Mouse (Mus musculus) A20 (cell line): ENCODE data around the gene Cfap54.

Experiments
- DNase-seq: peaks from one replicate; pipeline ENCODE4 v3.0.0-alpha.2; 2011; ENCODE audit warnings: low read depth, low spot score

The Cfap54 gene

DNA sequence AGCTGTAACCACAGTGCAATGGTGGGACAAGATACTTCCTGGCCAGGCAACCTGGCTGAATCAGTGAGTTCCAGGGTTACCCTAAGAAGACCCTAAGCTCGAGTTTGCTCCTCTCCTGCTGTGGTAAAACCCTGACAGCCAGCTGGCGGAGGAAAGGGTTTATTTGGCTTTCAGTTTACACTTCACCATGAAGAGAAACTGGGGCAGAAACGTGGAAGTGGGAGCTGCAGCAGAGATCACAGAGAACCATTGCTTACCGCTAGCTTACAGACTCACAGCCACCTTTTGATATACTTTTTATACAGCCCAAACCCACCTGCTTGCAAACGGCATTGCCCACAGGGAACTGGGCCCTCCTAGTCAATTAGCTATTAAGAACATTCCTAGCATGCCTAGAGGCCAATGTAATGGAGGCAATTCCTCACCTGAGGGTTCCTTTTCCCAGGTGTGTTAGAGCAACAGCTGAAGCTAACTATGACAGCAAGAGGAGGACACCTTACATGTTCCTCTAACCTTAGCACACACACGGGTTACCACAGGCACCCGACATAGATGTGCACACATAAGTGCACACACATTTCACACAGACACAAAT lies 16.9 kb upstream of the Cfap54 start:
- DNase-seq = no peak

DNA sequence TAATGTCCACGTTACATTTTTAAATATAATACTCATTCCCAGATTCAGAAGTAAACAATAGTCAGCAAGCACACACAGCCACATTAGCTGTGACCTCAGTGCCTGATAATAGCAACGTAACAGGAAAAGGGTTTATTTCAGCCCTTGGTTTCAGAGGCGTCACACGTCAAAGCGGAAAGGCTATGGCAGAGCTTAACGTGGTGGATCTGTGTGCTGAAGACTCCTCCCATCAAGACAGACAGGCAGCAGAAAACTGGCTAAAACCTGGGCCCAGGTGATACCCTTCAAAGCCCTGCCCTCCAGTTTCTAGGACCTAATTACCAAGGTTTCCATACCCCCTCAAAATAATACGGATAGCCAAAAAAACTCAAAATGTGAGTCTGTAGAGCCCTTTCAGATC lies 16.0 kb upstream of the Cfap54 start:
- DNase-seq = no peak

DNA sequence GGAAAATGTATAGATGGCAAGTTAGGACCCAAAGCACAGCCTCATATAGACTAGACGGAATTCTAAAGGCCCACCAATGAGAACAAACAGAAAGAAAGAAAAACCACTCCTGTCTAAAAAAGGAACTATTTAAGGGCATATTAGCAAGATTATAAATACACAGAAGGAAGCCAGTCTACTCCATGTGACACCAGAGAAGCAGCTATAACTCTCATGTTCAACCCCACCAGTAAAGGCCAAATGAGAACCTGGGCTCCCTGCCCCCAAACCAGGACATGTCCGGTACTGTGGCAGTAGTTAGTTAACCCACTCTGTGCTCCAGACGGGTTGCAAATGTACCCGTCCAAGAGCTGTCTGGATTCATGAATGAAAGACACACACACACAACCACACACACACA lies 14.4 kb upstream of the Cfap54 start:
- DNase-seq = no peak

DNA sequence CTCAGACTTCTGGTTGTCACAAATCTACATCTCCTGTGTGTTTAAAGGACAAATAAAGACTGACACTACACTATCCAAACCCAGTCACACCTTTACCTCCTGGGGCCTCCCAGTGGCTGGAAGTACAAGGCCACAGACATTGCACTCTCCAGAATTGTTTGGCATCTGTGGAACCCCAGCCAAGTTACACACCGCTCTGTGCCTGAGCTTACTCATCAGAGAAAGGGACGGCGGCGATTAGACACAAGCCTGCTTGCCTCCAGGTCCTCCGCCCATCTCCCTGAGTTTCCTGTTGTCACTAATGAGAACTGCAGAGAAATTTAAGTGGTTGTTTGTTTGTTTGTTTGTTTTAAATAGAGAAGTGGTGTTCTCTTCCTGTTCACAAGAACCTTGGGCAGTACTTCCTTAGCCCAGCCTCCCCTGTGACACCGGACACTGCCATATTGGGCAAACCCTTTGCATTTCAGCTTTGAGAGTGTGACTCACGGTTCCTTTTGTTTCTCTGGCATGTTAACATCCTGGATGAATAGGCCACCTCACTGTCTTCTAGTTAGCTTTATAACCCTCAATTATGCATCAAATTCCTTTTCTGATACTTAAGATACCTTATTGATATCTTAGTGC lies 13.7 kb upstream of the Cfap54 start:
- DNase-seq = no peak

DNA sequence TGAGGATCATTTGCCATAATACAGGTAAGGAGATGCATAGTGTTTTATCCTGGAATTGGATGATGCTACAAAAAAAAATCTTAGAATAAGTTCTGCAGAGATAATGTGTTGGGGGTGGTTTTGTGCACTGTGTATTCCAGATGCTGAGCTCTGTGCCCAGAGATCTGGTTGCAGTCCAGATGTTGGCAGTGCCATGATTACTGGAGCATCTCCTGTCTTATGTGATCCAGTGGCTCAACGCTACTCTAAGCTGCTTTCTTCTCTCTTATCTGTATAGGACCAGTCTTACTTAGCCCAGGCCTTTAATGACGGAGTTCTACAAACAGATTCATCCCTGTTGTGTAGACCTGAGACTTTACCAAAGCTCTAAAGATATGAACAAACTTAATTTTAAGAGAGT lies 10.5 kb upstream of the Cfap54 start:
- DNase-seq = no peak

DNA sequence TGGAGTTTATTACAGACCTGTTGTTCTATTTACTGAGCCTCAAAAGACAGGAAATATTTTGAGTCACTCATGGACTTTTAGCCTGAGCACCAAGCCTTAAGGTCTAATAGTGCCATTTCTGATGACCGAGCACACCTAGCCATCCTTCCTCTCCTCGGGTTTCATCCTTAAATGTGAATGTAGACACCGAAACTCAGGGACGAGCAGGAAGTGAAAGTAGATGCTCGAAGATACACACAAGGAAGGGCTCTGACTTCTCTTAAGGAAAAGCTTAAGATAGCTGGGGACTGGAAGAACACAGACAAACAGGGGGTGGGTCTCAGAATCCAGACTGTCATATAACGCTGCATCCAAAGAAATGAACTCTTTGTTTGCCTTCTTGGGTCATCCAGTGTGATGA lies 8.8 kb upstream of the Cfap54 start:
- DNase-seq = no peak

DNA sequence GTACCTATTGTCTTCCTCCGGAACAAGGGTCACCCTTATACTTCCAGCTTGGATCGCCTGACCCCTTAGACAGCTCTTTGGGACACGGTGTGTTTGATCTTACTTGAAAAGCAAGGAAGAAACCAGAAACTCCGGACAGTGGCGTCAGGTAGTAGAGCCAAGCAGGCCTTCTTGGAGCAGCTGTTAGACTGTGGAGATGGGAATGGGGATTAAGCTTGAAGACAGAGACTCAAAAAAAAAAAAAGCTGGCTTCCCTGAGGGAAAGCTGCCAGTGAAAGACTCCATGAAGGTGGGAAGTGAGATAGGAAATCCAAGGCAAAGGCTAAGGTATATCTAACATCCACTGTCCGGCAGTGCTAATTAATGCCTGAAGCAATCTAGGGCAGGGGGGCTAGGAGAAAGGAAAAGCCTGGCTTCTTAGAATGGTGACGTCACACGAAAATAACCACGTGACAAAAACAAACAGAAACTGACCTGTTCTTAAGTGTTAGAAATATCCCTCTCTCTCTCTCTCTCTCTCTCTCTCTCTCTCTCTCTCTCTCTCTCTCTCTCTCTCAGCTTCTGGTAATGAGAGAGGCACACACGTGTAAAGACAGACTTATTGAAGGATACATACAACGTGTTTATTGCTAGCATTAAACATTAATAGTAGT lies 7.1 kb upstream of the Cfap54 start:
- no peak for DNase-seq

DNA sequence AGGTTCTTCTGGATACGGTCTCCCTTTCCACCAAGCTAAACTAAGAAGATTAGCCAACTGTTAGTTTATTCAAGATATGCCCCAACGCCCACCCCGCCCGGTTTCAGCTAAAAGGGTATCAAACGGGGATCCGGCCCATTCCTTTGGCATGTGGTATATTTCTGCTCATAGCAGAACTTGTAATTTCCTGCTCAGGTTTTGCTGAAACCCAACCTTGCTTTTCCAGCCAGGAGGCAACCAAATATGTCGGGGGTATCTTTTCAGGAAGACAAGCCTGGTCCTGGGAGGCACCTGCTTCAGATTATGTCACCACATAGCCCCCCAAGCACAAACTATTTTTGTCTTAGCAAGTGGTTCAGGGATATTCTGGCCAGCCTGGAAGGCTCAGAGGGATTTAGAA lies 6.1 kb upstream of the Cfap54 start:
- DNase-seq = no peak

DNA sequence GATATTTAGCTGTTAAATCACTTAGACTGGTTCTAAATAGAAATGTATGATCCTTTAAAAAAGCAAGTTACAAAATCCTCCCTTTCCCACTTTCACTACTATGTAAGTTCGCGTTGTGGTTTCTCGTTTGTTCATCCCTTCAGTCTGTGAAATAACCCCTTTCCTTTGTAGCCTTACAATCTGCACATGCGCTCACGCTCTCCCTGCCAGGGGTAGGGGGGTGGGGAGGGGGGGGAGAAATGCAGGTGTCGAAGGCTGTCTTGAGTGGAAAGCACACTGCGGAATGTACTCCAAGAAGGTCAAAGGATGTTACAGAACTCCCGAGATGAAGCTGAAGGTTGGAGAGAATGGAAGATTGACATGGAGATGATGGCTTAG lies 2.5 kb upstream of the Cfap54 start:
- no peak for DNase-seq

DNA sequence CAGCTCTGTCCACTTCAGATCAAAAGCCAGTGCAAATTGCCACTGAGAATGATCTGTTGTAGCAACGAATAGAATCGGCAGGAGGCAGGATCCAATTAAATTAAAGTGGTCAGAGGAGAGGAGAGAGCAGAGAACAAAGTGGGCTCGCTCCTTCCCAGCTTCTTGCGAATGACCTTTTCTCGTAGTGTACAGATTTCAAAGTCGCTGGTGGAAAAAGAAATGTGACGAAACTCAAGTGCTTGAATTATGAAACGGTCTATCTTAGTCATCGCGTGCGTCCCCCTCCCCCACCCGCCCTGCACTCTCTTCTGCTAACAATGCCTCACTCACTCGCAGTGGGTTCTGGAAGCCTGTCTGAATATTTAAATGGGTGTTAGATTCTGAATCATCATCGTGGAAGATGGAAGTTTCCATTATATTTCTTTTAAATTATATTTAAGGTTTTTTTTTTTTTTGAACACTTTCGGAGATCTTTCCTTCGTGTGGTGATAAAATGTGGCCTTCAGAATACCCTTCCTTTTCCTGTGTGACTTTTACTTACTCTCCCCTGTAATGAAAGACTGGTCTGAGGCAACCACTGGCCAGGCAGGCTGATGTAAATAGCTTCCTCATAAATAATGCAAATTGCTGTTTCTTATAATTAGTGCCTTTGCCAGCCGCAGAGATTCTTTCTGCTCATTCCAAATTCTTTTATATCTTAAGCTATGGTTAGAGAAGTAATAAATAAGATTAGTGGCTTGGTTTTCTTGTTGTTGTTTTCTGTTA lies 2.0 kb upstream of the Cfap54 start:
- DNase-seq = peak; percentile 57

DNA sequence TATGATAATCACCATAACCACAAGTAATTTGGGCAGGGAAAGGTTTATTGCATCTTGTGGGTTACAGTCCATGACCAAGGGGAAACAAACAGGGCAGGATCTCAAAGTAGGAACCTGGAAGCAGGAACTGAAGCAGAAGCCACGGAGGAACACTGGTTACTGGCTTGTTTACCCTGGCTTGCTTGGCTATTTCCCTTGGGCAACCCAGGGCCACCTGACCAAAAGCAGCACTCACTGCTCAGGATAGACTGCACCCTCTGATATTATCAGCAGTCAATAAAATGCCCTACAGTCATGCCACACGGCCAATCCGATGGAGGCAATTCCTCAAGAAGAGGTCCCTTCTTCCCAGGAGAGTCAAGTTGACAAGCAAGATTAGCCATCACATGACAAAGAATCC lies 1.9 kb downstream of the Cfap54 start:
- no peak for DNase-seq

DNA sequence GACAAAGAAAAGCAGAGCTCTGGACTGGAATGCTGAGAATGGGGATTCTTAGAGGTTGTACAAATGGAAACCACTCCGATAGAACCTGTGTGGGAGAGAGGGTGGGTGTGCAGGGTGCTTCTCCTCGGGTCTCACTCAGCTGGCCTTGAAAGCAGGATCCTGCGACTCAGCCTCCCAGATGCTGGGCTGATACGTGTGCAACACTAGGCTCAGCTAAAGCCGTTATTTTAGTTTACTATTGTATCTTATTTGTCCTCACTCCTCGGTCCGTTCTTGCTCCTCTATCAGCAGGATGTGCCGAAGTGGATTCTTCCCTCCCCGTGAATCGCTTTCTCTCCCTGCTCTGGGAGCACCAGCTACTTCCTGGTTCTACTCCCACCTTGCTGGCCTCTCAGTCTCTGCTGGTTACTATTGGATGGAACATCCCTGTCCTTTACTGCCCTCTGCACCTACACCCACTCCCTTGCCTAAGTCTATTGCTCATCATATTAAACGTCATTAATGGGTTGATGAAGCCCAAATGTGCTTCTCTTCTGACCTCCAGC lies 3.4 kb downstream of the Cfap54 start:
- DNase-seq = no peak

DNA sequence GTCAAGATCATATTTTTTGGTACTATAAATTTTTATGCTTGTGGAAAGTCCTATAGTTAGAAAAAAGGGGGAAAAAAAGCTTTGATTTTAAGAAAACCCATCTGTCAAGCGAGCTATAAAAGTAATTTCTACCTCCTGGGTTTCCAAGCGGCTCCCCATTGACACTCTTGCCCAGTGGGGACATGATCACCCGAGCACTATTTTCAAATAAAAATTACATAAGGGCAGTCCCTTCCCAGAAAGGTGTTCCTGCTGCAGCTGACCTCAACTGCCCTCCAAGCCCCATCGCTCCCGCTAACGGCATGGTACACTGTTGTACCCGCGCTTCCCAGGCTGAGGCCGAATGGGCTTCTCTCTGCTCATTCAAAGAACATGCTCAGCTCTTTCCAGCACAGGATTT lies 5.0 kb downstream of the Cfap54 start:
- DNase-seq = no peak

DNA sequence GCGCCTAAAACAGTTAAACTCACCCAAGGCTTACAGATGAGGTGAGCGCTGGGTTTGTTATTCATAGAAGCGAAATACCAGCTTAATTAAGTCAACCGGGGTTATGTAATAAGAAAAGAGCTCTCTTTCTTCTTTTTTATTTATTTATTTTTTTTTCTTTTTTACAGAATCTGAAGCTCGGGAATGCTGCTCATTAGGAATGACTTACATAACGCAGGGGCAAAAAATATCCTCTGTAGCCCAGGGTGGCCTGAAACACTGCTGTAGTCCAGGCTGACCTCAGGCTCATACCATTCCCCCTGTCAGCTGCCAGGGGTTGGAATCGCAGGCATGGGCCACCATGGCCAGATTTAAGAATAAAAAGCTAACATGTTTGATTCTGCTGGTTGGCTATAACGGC lies 5.6 kb downstream of the Cfap54 start:
- no peak for DNase-seq

DNA sequence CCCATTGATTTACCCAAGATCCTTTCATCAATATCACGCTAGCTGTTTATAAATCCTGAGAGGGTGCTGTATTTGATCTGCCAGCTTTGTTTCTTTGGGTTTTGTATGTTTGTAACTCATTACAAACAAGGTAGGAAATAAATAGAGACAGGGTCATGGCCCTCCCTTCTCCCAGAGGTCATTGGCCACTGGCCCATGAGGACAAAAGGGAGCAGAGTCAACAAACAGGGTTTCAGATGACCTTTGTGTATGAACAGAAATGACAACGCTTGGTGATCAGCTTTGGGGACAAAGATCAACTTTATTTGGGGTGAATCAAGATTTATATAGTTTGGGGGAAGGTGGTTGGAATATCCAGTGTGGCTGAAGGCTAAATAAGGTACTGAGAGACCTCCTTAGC lies 8.6 kb downstream of the Cfap54 start:
- no peak for DNase-seq

DNA sequence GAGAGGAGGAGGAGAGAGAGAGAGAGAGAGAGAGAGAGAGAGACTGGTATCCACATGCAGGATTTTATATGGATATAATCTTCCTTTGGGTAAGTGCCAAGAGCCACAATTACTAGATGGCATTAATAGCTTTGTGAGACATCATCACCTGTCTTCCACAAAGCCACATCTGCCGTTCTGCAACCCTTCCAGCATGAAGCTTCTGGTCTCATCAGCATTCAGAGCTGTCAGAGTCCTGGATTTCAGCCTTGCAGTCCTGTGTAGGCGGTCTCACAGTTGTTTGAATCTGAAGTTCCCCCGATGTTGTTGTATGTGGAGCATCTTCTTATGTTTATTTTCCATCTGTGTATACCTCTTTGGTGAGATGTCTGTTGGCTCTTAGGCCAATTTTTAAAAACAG lies 9.7 kb downstream of the Cfap54 start:
- DNase-seq = no peak

DNA sequence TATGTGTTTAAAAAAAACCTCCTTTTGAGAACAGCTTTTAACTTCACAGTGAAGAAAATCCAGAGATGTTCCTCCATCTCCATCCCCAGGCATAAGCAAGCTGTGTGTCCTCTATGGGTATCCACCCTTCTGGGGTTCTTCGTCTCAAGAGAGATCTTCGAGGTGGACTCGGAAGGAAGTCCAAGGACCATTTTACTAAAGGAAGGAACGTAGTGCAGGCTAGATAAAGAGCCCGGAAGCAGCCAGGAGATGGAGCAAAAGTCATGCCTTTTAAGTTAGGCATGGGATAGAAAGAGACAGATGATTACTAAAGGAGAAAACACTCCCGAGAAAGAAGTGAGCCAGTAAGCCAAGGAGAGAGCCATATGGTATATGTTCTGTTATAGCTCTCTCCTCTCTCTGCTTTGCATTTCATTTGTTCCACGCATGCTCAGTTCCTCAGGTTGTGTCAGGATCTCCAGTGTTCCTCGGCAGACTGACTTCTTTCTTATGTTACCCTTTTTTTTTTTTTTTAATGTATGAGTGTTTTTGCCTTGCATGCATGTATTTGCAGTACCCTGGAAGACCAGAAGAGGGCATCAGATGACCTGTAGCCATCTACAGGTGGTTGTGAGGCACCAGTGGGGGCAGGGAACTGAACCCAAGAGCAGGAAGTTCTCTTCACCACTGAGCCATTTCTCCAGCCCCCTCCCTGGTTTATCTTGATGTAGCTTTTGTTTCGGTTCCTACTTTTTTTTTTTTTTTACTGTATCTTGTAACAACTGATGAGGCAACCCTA lies 11.1 kb downstream of the Cfap54 start:
- peak; percentile 96 for DNase-seq

DNA sequence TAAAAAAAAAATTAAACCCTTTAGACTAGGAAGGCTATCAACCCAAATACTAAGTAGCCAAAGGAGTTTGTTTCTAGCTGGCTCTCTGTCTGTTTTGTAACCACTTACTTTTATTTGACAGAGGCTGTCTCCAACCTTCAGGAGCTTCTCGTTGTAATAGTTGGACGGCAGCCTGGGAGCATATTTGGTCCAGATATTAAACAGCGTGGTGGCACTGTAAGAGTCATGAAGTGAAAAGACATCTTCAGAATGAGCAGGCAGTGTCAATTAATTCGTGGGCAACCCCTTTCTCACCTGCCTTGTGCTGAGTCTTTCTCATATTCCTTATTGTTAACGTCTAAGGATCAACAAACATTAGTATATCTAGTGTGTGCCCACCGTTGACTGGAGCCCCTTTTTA lies 11.7 kb downstream of the Cfap54 start:
- DNase-seq = no peak

DNA sequence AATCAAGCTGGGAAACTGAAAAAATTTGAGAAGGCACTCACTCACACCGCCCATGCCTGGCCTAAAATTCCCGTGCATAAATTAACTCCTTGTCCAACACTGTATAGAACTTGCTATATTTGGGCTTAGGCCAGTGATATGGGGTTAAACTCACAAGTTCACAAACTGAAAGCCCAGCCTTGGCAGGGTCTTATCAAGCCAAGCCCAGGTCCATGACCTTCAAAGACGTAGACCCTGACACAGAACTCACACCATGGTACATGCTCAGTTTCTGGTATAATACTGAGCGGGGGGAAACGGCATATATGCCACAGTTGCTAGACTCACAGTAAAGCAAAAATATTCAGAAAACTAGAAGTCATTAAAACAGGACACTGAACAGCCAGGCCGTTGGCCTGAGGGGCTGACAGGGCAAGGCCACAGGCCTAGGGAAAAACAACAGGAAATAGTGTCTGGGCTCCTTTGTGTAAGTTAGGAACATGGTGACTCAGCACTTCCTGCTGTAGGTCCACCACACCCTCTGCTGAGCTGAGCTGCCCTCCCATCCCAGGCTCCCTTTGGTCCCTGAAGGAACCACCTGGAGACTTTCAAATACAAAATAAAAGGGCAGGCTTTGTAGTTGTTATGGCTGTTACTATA lies 12.3 kb downstream of the Cfap54 start:
- peak; percentile 53 for DNase-seq

DNA sequence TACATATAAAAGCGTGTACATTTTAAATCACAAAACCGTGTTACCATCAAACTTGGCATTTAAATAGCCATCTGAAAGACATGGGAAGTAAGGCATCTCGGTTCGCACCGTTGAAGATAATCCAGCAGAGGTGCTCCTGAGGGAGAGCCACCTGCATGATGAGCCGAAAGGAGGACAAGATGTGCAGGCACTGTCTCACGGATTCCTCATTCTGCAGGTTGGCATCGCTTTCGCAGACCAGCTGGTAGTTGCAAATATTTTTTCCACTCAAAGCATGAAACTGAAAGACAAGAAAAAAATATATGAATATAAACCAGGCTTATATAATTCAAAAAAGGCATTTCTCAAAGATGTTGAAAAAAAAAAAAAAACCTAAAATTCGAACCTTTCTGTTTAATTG lies 16.4 kb downstream of the Cfap54 start:
- DNase-seq = no peak

DNA sequence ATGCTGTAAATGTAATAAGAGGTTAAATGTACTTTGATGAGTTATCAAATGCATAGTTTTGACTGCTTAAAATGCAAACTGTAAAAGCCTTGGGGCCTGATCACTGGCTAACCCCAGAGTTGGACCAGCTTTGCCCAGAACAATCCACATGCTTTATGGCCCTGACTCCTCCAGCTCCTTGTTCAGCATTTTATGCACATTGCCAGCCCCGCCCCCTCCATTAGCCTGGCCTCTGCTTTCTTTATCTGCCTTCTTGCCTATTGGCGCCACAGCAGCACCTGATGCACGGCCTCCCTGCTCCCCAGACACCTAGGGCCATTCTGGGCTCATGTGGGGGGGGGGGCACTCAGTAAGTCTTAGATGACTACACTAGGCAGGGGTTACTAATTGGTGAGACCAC lies 17.8 kb downstream of the Cfap54 start:
- DNase-seq = no peak
